Mouse (Mus musculus) frontal cortex, postnatal 14 days (tissue): ENCODE measurements at regions not wholly inside any gene's neighbourhood (a gene's known extent, or its start where the extent isn't known, plus 50 kb on each side); places are given as distances from the start of the nearest gene placed in this dataset.

ENCODE experiments used
- DNase-seq, 2 experiments: peaks; one replicate each; pipeline ENCODE4 v3.0.0; 2022; ENCODE audit warnings: low spot score in 2 of 2

- no peak for DNase-seq
Measured at GRCm38 (mm10) chr2:128393921-128394320, 197.1 kb upstream of the Spdye4c start.

- DNase-seq = no peak
Measured at GRCm38 (mm10) chr2:128395308-128396007, 195.6 kb upstream of the Spdye4c start.

- peak; percentile 75 to 94 for DNase-seq
Measured at GRCm38 (mm10) chr2:128396008-128396346, 195.0 kb upstream of the Spdye4c start.

GRCm38 (mm10) chr2:128401359-128401758 lies 189.7 kb upstream of the Spdye4c start:
- no peak for DNase-seq

- no peak for DNase-seq
Measured at GRCm38 (mm10) chr2:128403143-128403935, 187.7 kb upstream of the Spdye4c start.

- DNase-seq = no peak
Measured at GRCm38 (mm10) chr2:128404405-128404804, 186.6 kb upstream of the Spdye4c start.

- DNase-seq = no peak
Measured at GRCm38 (mm10) chr2:128407076-128407475, 183.9 kb upstream of the Spdye4c start.

GRCm38 (mm10) chr2:128408718-128409117 lies 182.3 kb upstream of the Spdye4c start:
- DNase-seq = no peak

- DNase-seq = peak; percentile 22 to 26
Measured at GRCm38 (mm10) chr2:128412352-128412751, 178.7 kb upstream of the Spdye4c start.

- DNase-seq = no peak
Measured at GRCm38 (mm10) chr2:128412974-128413373, 178.0 kb upstream of the Spdye4c start.

GRCm38 (mm10) chr2:128414588-128415240 lies 176.3 kb upstream of the Spdye4c start:
- DNase-seq = no peak

GRCm38 (mm10) chr2:128416416-128416815 lies 174.6 kb upstream of the Spdye4c start:
- DNase-seq = no peak

GRCm38 (mm10) chr2:128418960-128419359 lies 172.0 kb upstream of the Spdye4c start:
- no peak for DNase-seq

GRCm38 (mm10) chr2:128420406-128420805 lies 170.6 kb upstream of the Spdye4c start:
- no peak for DNase-seq

- no peak for DNase-seq
Measured at GRCm38 (mm10) chr2:128422677-128423076, 168.3 kb upstream of the Spdye4c start.

GRCm38 (mm10) chr2:128424236-128424635 lies 166.8 kb upstream of the Spdye4c start:
- DNase-seq = no peak

GRCm38 (mm10) chr2:128427181-128427880 lies 163.7 kb upstream of the Spdye4c start:
- no peak for DNase-seq

GRCm38 (mm10) chr2:128428154-128428553 lies 162.9 kb upstream of the Spdye4c start:
- no peak for DNase-seq

- no peak for DNase-seq
Measured at GRCm38 (mm10) chr2:128428651-128429633, 162.1 kb upstream of the Spdye4c start.

- no peak for DNase-seq
Measured at GRCm38 (mm10) chr2:128429786-128430185, 161.2 kb upstream of the Spdye4c start.

GRCm38 (mm10) chr2:128430776-128431291 lies 160.2 kb upstream of the Spdye4c start:
- no peak for DNase-seq
